Mouse (Mus musculus) forebrain, embryonic 12.5 days (tissue): ENCODE results near the gene Cyp2a22. TPM values are rescaled to one million over a fixed set of nuclear protein-coding genes. Genes with fewer than 3 reads are reported as not detected.
"Not testable (repeated sequence)": the region's sequence is repeated elsewhere in the genome, so short reads cannot be mapped to it uniquely, and the experiment has no call there.

Experiments
- ATAC-seq: fragments of 200-750 bp; cut with Nextera tagmentation; 2 replicates; pipeline ENCODE4 v1.8.0; 2017; ENCODE audit warnings: moderate TSS enrichment; ENCODE audit not compliant: low FRiP score
- H3K27ac ChIP-seq: fragments of 300-500 bp; sonication (generic); 2 replicates; pipeline ENCODE4 v1.5.1; 2016; ENCODE audit warnings: mild to moderate bottlenecking
- H3K27me3 ChIP-seq: fragments of 300-500 bp; sonication (generic); 2 replicates; pipeline ENCODE4 v1.6.1; 2016; ENCODE audit warnings: mild to moderate bottlenecking
- H3K36me3 ChIP-seq: fragments of 300-500 bp; sonication (generic); replicated peaks from 2 replicates; pipeline ENCODE4 v1.6.1; 2016; ENCODE audit warnings: mild to moderate bottlenecking
- H3K4me1 ChIP-seq: fragments of 300-500 bp; sonication (generic); 2 replicates; pipeline ENCODE4 v1.6.1; 2016
- H3K4me2 ChIP-seq: fragments of 300-500 bp; sonication (generic); 2 replicates; pipeline ENCODE4 v1.6.1; 2016; ENCODE audit warnings: mild to moderate bottlenecking, moderate library complexity
- H3K4me3 ChIP-seq: fragments of 300-500 bp; sonication (generic); replicated peaks from 2 replicates; pipeline ENCODE4 v1.5.1; 2016; ENCODE audit warnings: mild to moderate bottlenecking
- H3K9ac ChIP-seq: fragments of 300-500 bp; sonication (generic); 2 replicates; pipeline ENCODE4 v1.6.1; 2016; ENCODE audit warnings: mild to moderate bottlenecking
- H3K9me3 ChIP-seq: fragments of 300-500 bp; sonication (generic); 2 replicates; pipeline ENCODE4 v1.6.1; 2016
- WGBS: fragments of 180-500 bp; shearing (Covaris S2); methylation state at CpG from one replicate; pipeline ENCODE4 v1.1.7; 2016; 5-methylcytosine and 5-hydroxymethylcytosine counted together
- polyA plus RNA-seq: library from polyadenylated mRNA; unstranded; fragments of >200 nt; fragmentation: Nextera tagmentation; extraction: Ambion mirVana; gene quantifications from 2 replicates; pipeline ENCODE4 v1.2.1, GENCODE M21; 2016

The Cyp2a22 gene
- polyA plus RNA-seq, result not detected in 2 replicates

DNA sequence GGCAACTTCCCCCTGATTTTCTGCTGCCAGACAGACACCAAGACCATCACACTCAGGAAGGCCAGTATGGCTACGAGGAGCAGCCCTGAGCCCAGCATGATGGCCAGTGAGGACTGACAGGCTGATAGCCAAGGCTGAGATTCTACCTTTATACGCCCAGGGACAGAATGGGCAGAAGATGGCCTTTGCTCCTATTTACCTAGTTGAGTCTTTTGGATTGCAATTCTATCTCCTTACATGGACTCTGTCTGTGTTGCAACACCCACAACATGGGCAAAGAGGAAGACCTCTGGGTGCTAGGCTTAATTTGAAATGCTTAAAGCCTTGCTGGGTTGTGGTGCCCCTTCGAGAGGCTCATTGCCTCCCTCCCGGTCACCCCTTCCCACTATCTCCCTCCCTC is at the start of gene Cyp2a22:
Gene Cyp2a22 (minus strand): TSS at position 123 of the 400 bp plus-strand sequence.
- Histone ChIP-seq H3K4me2 (no peak within 1 kb of the TSS), H3K9me3 (0 out of 2 replicates have a peak, but pooled peaks cover 5% of the 10 kb centered on the region), H3K4me1 (no peaks in the 10 kb centered on the region), H3K27ac (no peak within 1 kb of the TSS), H3K4me3 (no peak within 1 kb of the TSS), H3K9ac (no peak within 1 kb of the TSS), H3K27me3 (no peaks in the 10 kb centered on the region), H3K36me3 (no peaks in the 10 kb centered on the region)
- no peak for ATAC-seq
- 81% methylated on average over 4 of the region's 4 CpGs for WGBS

GRCm38 (mm10) chr7:26983151-26983550 is 44.0 kb upstream of the Cyp2a22 start:
- H3K4me2 ChIP-seq, H3K27me3 ChIP-seq, H3K4me1 ChIP-seq, H3K36me3 ChIP-seq, H3K27ac ChIP-seq, H3K9me3 ChIP-seq, H3K9ac ChIP-seq, H3K4me3 ChIP-seq, ATAC-seq: not testable (repeated sequence)
- 13% methylated on average over 1 of the region's 1 CpGs for WGBS

GRCm38 (mm10) chr7:26982551-26982950 is 43.4 kb upstream of the Cyp2a22 start:
- no peak for ATAC-seq
- Histone ChIP-seq H3K36me3 (no peaks in the 10 kb centered on the region), H3K4me3 (no peak overlapping the region), H3K4me2 (no peak overlapping the region), H3K4me1 (no peaks in the 10 kb centered on the region), H3K27me3 (no peaks in the 10 kb centered on the region), H3K9me3 (0 out of 2 replicates have a peak, but pooled peaks cover 6% of the 10 kb centered on the region), H3K9ac (no peak overlapping the region), H3K27ac (no peak overlapping the region)
- WGBS, result 17% methylated on average over 1 of the region's 1 CpGs

DNA sequence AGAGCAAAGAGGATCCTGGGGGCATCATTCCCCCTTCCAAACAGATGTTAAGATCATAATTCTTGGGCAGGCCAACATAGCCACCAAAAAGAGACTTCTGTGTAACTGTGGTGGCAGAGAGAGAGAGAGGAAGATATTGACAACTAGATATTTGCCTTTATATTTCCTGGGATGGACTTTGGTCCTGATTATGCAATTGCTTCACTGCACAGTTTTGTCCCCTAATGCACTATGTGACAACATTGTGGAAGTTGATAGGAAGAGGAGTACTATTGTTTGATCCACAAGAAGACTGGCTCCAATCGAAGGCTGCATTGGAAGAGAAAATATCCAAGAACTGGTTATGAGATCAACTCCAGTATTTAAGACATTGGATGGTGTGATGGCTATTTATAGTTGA is 42.8 kb upstream of the Cyp2a22 start:
- not testable (repeated sequence) for H3K4me3 ChIP-seq, H3K9me3 ChIP-seq, H3K27me3 ChIP-seq, H3K9ac ChIP-seq, H3K4me2 ChIP-seq, H3K27ac ChIP-seq, ATAC-seq, H3K36me3 ChIP-seq, H3K4me1 ChIP-seq
- 84% methylated on average over 1 of the region's 1 CpGs for WGBS

DNA sequence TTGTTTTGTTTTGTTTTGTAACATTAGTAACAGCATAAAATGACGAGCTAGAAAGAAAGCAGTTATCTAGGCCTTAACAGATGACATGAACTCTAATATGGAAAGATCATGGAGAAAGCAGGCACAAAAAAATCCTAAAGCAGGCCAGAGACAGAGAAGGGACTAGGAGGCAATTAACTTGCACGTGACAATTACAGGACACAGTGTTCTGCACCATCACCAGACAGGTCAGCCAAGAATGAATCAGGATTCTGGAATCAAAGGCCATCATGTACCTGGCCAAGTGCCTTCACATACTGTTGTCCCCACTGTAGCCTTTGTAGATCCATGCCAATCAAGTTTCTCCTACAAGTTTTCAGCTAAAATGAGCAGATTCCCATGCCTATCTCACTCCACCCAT is 42.3 kb upstream of the Cyp2a22 start:
- not testable (repeated sequence) for H3K9ac ChIP-seq, ATAC-seq, H3K4me1 ChIP-seq, H3K9me3 ChIP-seq, H3K27ac ChIP-seq, H3K4me2 ChIP-seq, H3K27me3 ChIP-seq, H3K4me3 ChIP-seq, H3K36me3 ChIP-seq
- 81% methylated on average over 2 of the region's 2 CpGs for WGBS

DNA sequence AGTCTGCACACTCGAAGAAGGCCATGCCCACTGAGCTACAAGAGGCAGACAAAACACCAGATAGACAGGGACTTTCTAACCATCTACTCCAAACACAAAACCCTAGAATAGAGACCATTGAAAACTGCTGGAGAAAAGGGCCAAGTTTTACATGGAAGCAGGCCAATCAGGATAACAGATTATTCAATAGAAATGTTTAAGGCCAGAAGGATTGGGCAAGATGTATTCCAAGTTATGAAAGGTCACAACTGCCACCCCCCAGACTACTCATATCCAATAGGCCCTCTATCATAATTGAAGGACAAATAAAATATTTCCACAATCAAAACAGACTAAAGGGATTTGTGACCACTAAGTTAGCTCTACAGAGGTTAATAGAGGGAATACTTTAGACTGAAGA is 23.2 kb upstream of the Cyp2a22 start:
- not testable (repeated sequence) for H3K27me3 ChIP-seq, H3K4me1 ChIP-seq, H3K4me3 ChIP-seq, H3K9ac ChIP-seq, H3K36me3 ChIP-seq, H3K9me3 ChIP-seq, ATAC-seq, H3K27ac ChIP-seq, H3K4me2 ChIP-seq
- 63% methylated on average over 1 of the region's 1 CpGs for WGBS

DNA sequence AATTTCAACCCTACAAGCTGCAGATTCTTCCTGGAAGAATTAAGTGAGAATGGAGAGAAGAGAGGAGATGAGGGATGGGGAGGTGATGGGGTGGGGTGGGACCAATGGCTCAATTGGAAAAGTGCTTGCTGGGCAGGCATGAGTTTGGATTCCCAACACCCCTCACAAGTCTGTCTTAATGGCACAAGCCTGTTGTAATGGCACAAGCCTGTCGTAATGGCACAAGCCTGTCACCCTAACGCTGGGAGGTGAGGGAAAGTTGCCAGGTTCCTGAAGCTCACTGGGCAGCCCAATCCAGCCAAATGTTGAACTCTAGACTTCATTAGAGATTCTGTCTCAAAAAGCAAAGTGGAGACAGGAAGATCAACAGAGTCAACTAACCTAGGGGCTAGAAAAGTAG is 14.1 kb upstream of the Cyp2a22 start:
- H3K27me3 ChIP-seq, H3K4me2 ChIP-seq, H3K9me3 ChIP-seq, H3K27ac ChIP-seq, H3K4me1 ChIP-seq, ATAC-seq, H3K4me3 ChIP-seq, H3K36me3 ChIP-seq, H3K9ac ChIP-seq: not testable (repeated sequence)
- WGBS, result 94% methylated on average over 2 of the region's 2 CpGs

GRCm38 (mm10) chr7:26952671-26953070 is 13.5 kb upstream of the Cyp2a22 start:
- H3K27ac ChIP-seq, H3K4me1 ChIP-seq, H3K9me3 ChIP-seq, H3K36me3 ChIP-seq, H3K4me2 ChIP-seq, H3K27me3 ChIP-seq, H3K4me3 ChIP-seq, ATAC-seq, H3K9ac ChIP-seq: not testable (repeated sequence)
- WGBS, result 91% methylated on average over 3 of the region's 3 CpGs

GRCm38 (mm10) chr7:26941320-26941925 is 2.2 kb upstream of the Cyp2a22 start:
- not testable (repeated sequence) for H3K9ac ChIP-seq, H3K9me3 ChIP-seq, ATAC-seq, H3K27ac ChIP-seq, H3K27me3 ChIP-seq, H3K4me2 ChIP-seq, H3K36me3 ChIP-seq, H3K4me3 ChIP-seq, H3K4me1 ChIP-seq
- 60% methylated on average over 2 of the region's 2 CpGs for WGBS

- not testable (repeated sequence) for H3K27me3 ChIP-seq, H3K9ac ChIP-seq, H3K4me2 ChIP-seq, H3K4me3 ChIP-seq, ATAC-seq, H3K27ac ChIP-seq, H3K4me1 ChIP-seq, H3K9me3 ChIP-seq, H3K36me3 ChIP-seq
- 63% methylated on average over 2 of the region's 2 CpGs for WGBS
These were observed 22.1 kb downstream of the Cyp2a22 start for GRCm38 (mm10) chr7:26917114-26917513.

Other genes starting within 250 kb of the Cyp2a22 start
- gene Cyp2b19, start 182.2 kb downstream of the Cyp2a22 start, polyA plus RNA-seq, result 0.06 and 0.09 TPM in 2 replicates
- gene Cyp2g1, start 130.5 kb downstream of the Cyp2a22 start, polyA plus RNA-seq, result 0.10 and 0.27 TPM in 2 replicates
- not detected in 2 replicates for gene Cyp2a5, start 104.1 kb downstream of the Cyp2a22 start, polyA plus RNA-seq
- not detected in 2 replicates for gene Cyp2a12, start 89.7 kb upstream of the Cyp2a22 start, polyA plus RNA-seq
- not detected in 2 replicates for gene Cyp2f2, start 180.5 kb upstream of the Cyp2a22 start, polyA plus RNA-seq
- gene Cyp2t4, start 214.3 kb upstream of the Cyp2a22 start, polyA plus RNA-seq, result 0.15 and 0.34 TPM in 2 replicates
- gene Egln2, start 227.4 kb upstream of the Cyp2a22 start, polyA plus RNA-seq, result 89.9 and 92.2 TPM in 2 replicates
- 69.4 and 70.4 TPM in 2 replicates for gene Rab4b, start 239.5 kb upstream of the Cyp2a22 start, polyA plus RNA-seq
- 0.59 TPM in 1 of 2 replicates, not detected in the other for gene Gm21983, start 241.7 kb upstream of the Cyp2a22 start, polyA plus RNA-seq
- 9.0 and 11.7 TPM in 2 replicates for gene Mia, start 241.8 kb upstream of the Cyp2a22 start, polyA plus RNA-seq